Mouse (Mus musculus): ENCODE data around the gene Cd300lg.

DNA sequence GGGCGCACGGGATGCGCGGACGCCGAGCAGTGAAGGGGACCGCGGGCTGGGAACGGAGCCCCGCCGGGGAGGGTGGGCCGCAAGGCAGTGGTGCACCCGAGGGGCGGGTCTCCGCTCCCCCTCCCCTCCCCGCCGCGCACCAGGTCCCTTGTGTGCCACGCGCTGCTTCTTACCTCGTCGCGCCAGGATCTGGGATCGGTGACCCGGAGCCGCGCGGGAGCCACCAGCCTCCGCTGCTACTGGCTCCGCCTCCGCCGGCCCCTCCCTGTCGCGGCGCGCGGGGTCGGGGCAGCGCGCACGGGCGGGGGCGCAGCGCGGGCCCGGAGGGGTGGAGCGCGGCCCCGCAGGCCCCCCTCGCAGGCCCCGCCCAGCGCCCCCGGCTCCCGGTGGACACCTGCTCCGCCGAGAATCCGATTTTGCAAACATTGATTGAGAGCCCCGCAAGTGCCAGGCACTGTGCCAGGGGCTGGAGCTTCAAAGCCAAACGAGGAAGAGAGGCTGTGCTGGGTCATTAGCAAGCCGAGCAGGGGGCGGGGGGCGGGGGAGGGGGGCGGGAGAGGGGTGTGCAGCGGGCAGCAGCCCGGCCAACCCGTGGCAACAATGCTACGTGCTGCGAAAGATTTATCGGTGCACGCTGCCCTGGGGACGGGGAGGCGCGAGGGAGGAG, 14.5 kb upstream of the Cd300lg start:
- TF ChIP-seq GATA1 (IDR thresholded peaks at IDR 0.05; ENCODE audit: borderline replicate concordance, low read length) (no peak), CTCF (IDR thresholded peaks at IDR 0.05; ENCODE audit: low read depth, low read length) (no peak), GATA2 (IDR thresholded peaks at IDR 0.05; ENCODE audit: borderline replicate concordance, low read depth, low read length) (no peak), TAL1 (conservative IDR thresholded peaks at IDR 0.05; ENCODE audit: low read depth, low read length) (no peak)

Data from G1E (cell line).